Mouse (Mus musculus) leukemia stem cell, adult 10-12 weeks (primary cell): ENCODE results near the gene Klhl33. TPM values are rescaled to one million over a fixed set of nuclear protein-coding genes. Genes with fewer than 3 reads are reported as not detected.

ENCODE experiments used
- polyA plus RNA-seq: library from polyadenylated mRNA; stranded (reverse); fragments of >175 nt; gene quantifications from 2 replicates; pipeline ENCODE4 v1.2.3, GENCODE M21; 2012; ENCODE audit warnings: low replicate concordance

Gene Klhl33
- not detected in 2 replicates for polyA plus RNA-seq

GRCm38 (mm10) chr14:50897374-50897765 is at the start of gene Klhl33:
Klhl33 (minus strand) TSS chr14:50897507.

GRCm38 (mm10) chr14:50943932-50944667 is 46.8 kb upstream of the Klhl33 start, which contains the start of gene Gm49342:
Gm49342 (plus strand) TSS chr14:50944517.

GRCm38 (mm10) chr14:50930754-50931492 is 33.6 kb upstream of the Klhl33 start, which contains the start of the genes Pip4p1 and Pnp:
Pip4p1 (minus strand) TSS chr14:50930856.
Pnp (plus strand) TSS chr14:50931082.

GRCm38 (mm10) chr14:50924281-50925064 is 27.2 kb upstream of the Klhl33 start, which contains the start of the genes Osgep and Apex1:
Osgep (minus strand) TSS chr14:50924893.
Apex1 (plus strand) TSS chr14:50924968.

GRCm38 (mm10) chr14:50869889-50870804 is 27.2 kb downstream of the Klhl33 start, which contains the start of gene Tep1:
Tep1 (minus strand) TSS chr14:50870560.

Other genes with a start within 250 kb of the Klhl33 start
- gene Olfr747, start 204.3 kb downstream of the Klhl33 start, polyA plus RNA-seq = not detected in 2 replicates
- gene Olfr748, start 190.1 kb downstream of the Klhl33 start, polyA plus RNA-seq = not detected in 2 replicates
- gene Olfr749, start 152.4 kb downstream of the Klhl33 start, polyA plus RNA-seq = not detected in 2 replicates
- gene Ttc5, start 112.0 kb downstream of the Klhl33 start, polyA plus RNA-seq = 2.2 and 32.8 TPM in 2 replicates
- 0.11 and 3.0 TPM in 2 replicates for gene Ccnb1ip1, start 89.8 kb downstream of the Klhl33 start, polyA plus RNA-seq
- 2.0 and 4.7 TPM in 2 replicates for gene Parp2, start 89.7 kb downstream of the Klhl33 start, polyA plus RNA-seq
- 1.9 and 2.6 TPM in 2 replicates for gene Tep1, start 26.9 kb downstream of the Klhl33 start, polyA plus RNA-seq
- gene Osgep, start 27.4 kb upstream of the Klhl33 start, polyA plus RNA-seq = 20.4 and 43.1 TPM in 2 replicates
- gene Apex1, start 27.5 kb upstream of the Klhl33 start, polyA plus RNA-seq = 33.0 and 38.4 TPM in 2 replicates
- gene Pip4p1, start 33.3 kb upstream of the Klhl33 start, polyA plus RNA-seq = 65.3 and 128 TPM in 2 replicates
- gene Pnp, start 33.6 kb upstream of the Klhl33 start, polyA plus RNA-seq = 1.7 and 2.1 TPM in 2 replicates
- gene Gm49342, start 47.0 kb upstream of the Klhl33 start, polyA plus RNA-seq = 1.3 TPM in 1 of 2 replicates, not detected in the other
- not detected in 2 replicates for gene Pnp2, start 58.5 kb upstream of the Klhl33 start, polyA plus RNA-seq
- gene Rnase10, start 110.2 kb upstream of the Klhl33 start, polyA plus RNA-seq = not detected in 2 replicates
- not detected in 2 replicates for gene Rnase9, start 144.4 kb upstream of the Klhl33 start, polyA plus RNA-seq
- not detected in 2 replicates for gene Rnase11, start 152.7 kb upstream of the Klhl33 start, polyA plus RNA-seq
- gene Rnase12, start 160.2 kb upstream of the Klhl33 start, polyA plus RNA-seq = not detected in 2 replicates
- not detected in 2 replicates for gene Olfr750, start 176.9 kb upstream of the Klhl33 start, polyA plus RNA-seq
- gene Rnase4, start 193.6 kb upstream of the Klhl33 start, polyA plus RNA-seq = 0.40 TPM in 1 of 2 replicates, not detected in the other
- not detected in 2 replicates for gene Ang, start 193.6 kb upstream of the Klhl33 start, polyA plus RNA-seq
- gene Eddm3b, start 216.9 kb upstream of the Klhl33 start, polyA plus RNA-seq = not detected in 2 replicates
- 0.55 and 2.7 TPM in 2 replicates for gene Rnase6, start 226.4 kb upstream of the Klhl33 start, polyA plus RNA-seq
- not detected in 2 replicates for gene Rnase1, start 249.3 kb upstream of the Klhl33 start, polyA plus RNA-seq